Mouse (Mus musculus) E14TG2a.4 (cell line): ENCODE data around the gene Oosp1.

Source experiments
- H3K27me3 ChIP-seq: 2 replicates; pipeline ENCODE4 v1.6.1; 2014; ENCODE audit warnings: low read length, control low read depth; ENCODE audit not compliant: insufficient read depth
- H3K36me3 ChIP-seq: 2 replicates; pipeline ENCODE4 v1.6.1; 2014; ENCODE audit warnings: low read length, control low read depth; ENCODE audit not compliant: insufficient read depth
- H3K4me1 ChIP-seq: replicated peaks from 2 replicates; pipeline ENCODE4 v1.6.1; 2014; ENCODE audit warnings: low read depth, low read length, control low read depth
- H3K4me3 ChIP-seq: replicated peaks from 2 replicates; pipeline ENCODE4 v1.5.1; 2014; ENCODE audit warnings: mild to moderate bottlenecking, low read length
- H3K9me3 ChIP-seq: 2 replicates; pipeline ENCODE4 v1.6.1; 2014; ENCODE audit warnings: low read length, control low read depth
- CTCF ChIP-seq: conservative IDR thresholded peaks from 2 replicates; pipeline ENCODE4 v1.5.1; 2014; ENCODE audit warnings: low read length
- NANOG ChIP-seq: IDR thresholded peaks from 2 replicates; pipeline ENCODE4 v1.6.1; 2014; ENCODE audit warnings: borderline replicate concordance, low read length, mixed read lengths
- POU5F1 ChIP-seq: IDR thresholded peaks from 2 replicates; pipeline ENCODE4 v1.6.1; 2014; ENCODE audit warnings: low read length, borderline replicate concordance

Oosp1 gene

DNA sequence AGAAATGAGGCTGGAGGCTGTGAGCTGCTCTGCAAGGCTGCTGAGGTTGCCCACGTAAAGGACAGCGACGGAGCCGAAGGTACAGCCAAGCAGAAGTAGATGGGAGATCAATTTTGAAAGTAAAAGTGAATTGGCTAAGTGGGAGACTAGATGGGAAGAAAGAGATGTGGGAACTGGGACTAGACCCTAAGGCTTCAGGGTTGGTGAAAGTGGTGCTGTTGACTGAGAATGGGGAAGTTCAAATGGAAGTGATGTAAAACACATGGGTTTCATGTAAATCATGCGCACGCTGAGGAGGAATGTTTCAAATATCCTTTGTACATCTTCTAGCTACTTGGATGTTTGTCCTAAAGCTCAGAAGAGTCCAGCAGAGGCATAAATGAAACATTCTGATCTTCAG, 7.4 kb upstream of the Oosp1 start:
- no peaks in the 10 kb centered on the region for H3K27me3 ChIP-seq
- no peak overlapping the region for H3K4me3 ChIP-seq
- H3K36me3 ChIP-seq = no peaks in the 10 kb centered on the region
- H3K4me1 ChIP-seq = no peaks in the 10 kb centered on the region
- no peaks in the 10 kb centered on the region for H3K9me3 ChIP-seq
- TF ChIP-seq POU5F1 = no peak
- no peak for TF ChIP-seq NANOG
- no peak for TF ChIP-seq CTCF

DNA sequence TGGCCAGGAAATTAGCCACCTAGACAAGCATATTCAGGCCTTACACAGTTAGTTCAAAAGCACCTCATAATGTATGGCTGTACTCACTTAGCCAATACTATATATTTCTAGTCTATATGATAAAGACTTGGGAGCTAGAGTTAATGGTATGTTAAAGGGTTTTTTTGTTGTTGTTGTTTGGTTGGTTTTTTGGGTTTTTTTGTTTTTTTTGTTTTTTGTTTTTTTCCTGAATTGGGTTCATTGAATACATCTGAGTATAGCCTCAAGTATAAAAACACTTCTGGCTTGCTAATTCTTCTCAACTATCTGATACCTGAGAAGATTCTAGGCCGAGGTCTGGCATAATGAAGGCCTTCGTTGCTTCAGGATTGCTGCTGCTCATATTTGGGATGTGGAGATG, 5.8 kb upstream of the Oosp1 start, which contains the start of gene Oosp3:
Oosp3 (plus strand) TSS at position 301 of the 400 bp plus-strand sequence.
- no peak for TF ChIP-seq POU5F1
- no peak for TF ChIP-seq CTCF
- no peak for TF ChIP-seq NANOG
- H3K36me3 ChIP-seq = no peaks in the 10 kb centered on the region
- H3K4me3 ChIP-seq = no peak within 1 kb of the TSS
- no peaks in the 10 kb centered on the region for H3K27me3 ChIP-seq
- no peaks in the 10 kb centered on the region for H3K9me3 ChIP-seq
- H3K4me1 ChIP-seq = no peaks in the 10 kb centered on the region

DNA sequence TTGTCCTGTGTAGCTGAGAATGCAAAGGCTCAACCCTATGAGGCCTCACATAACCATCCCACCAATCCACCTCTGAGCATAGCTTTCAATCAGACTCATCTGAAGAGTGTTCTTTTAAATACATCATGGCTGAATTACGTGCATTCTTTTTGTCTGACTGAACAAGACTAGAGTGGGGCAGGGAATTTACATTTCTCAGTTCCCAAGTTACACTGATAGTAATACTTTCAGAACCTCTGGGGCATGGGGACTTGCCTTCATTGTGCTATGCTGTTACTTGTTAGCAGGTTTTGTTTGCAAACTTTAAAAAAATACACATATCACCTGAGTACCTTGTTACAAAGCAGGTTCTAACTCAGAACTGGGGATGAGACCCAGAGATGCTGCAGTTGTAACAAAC, 504 bp upstream of the Oosp1 start:
- Histone ChIP-seq H3K4me1 (no peaks in the 10 kb centered on the region), H3K36me3 (no peaks in the 10 kb centered on the region), H3K4me3 (no peak overlapping the region), H3K9me3 (no peaks in the 10 kb centered on the region), H3K27me3 (no peaks in the 10 kb centered on the region)
- no peak for TF ChIP-seq NANOG
- no peak for TF ChIP-seq CTCF
- no peak for TF ChIP-seq POU5F1

DNA sequence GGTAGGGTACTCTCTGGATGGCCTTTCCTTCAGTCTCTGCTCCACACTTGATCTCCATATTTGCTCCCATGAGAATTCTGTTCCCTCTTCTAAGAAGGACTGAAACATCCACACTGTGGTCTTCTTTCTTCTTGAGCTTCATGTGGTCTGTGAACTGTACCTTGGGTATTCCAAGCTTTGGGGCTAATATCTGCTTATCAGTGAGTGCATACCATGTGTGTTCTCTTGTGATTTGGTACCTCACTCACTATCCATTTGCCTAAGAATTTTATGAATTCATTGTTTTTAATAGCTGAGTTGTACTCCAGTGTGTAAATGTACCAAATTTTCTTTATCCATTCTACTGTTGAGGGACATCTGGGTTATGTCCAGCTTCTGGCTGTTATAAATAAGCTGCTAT, 29.4 kb downstream of the Oosp1 start:
- Histone ChIP-seq H3K36me3 (no peaks in the 10 kb centered on the region), H3K4me3 (no peak overlapping the region), H3K9me3 (no peaks in the 10 kb centered on the region), H3K27me3 (no peaks in the 10 kb centered on the region), H3K4me1 (no peaks in the 10 kb centered on the region)
- TF ChIP-seq NANOG (no peak), CTCF (no peak), POU5F1 (no peak)

DNA sequence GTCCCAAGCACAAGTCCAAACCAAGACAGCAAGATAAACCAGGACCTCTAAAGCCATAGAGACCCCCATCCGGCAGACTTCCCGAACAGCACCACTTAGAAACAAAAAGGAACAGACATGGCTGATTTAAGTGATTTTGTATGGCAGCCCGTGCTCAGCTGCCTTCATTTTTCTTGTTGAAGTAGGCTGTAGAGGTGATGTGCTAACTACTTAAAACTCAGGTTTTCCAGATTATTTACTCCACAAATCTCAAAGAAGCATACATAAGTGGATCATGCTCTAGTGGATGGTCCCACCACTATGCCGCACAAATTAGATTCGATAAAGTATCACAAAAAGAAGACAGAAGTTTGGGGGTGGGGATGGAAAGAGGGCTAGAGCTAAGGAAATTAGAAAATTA, 30.5 kb downstream of the Oosp1 start, which contains the start of gene Oosp2:
Oosp2 (minus strand) TSS at position 101 of the 400 bp plus-strand sequence.
- Histone ChIP-seq H3K9me3 (no peaks in the 10 kb centered on the region), H3K27me3 (no peaks in the 10 kb centered on the region), H3K4me3 (no peak within 1 kb of the TSS), H3K36me3 (no peaks in the 10 kb centered on the region), H3K4me1 (no peaks in the 10 kb centered on the region)
- no peak for TF ChIP-seq NANOG
- no peak for TF ChIP-seq CTCF
- no peak for TF ChIP-seq POU5F1

DNA sequence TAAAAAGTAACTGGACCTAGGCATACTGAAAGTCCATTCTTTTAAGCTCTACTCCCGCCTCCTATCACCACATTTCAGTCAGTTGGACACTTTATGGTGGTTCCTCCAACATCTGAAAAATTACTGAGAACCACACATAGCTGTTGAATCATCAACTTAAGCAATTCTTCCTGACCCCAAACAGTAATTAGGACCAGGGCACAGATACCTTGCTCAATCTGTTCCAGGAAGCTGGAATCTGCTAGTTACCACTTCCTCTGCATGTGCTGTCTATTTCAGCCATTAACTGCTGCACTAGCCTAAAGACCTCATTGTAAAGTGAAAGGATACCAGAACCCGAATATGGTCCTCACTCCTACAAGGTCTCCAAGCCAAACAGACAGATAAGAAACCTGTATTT, 31.8 kb downstream of the Oosp1 start:
- Histone ChIP-seq H3K36me3 (no peaks in the 10 kb centered on the region), H3K4me1 (no peaks in the 10 kb centered on the region), H3K27me3 (no peaks in the 10 kb centered on the region), H3K4me3 (no peak overlapping the region), H3K9me3 (no peaks in the 10 kb centered on the region)
- TF ChIP-seq NANOG (no peak), CTCF (no peak), POU5F1 (no peak)

DNA sequence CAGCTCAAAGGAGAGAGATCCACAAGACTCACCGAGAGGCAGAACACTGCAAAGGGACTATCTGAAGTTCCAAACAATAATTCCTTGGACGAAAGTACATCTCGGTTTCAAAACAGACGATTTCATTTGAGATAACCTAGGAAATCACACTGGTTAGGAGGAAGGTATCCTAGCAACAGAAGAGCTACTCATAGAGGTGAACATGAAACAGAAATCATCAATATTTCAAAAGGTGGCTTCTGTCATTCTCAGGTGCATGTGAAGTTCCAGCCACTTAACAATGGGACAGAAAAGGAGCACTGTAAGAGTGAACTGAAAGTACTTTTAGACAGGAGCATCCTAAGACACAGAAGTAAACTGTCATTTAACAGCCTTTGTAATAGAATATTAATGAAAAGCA, 41.4 kb downstream of the Oosp1 start:
- Histone ChIP-seq H3K36me3 (no peaks in the 10 kb centered on the region), H3K4me1 (no peaks in the 10 kb centered on the region), H3K27me3 (no peaks in the 10 kb centered on the region), H3K4me3 (no peak overlapping the region), H3K9me3 (no peaks in the 10 kb centered on the region)
- no peak for TF ChIP-seq POU5F1
- TF ChIP-seq CTCF = no peak
- TF ChIP-seq NANOG = no peak

DNA sequence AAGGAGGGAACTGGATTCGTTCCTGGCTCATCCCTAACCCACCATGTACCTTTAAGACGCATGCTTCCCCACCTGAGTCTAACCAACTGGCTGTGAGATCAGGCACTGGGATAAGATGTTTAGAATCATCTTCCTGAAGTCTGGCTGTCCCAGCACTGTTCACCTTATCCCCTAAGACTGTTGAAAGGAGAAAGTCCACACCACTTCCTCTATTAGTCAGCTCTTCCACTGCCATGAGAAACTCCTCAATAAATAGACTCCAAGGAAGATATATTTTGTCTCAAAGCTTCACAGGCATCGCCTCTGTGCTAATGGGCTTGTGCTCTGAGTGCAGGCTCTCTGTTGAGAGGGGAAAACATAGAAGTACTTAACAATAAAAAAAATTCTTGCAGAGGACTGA, 44.8 kb downstream of the Oosp1 start:
- TF ChIP-seq POU5F1 (no peak), CTCF (no peak), NANOG (no peak)
- H3K4me1 ChIP-seq = no peaks in the 10 kb centered on the region
- no peaks in the 10 kb centered on the region for H3K27me3 ChIP-seq

DNA sequence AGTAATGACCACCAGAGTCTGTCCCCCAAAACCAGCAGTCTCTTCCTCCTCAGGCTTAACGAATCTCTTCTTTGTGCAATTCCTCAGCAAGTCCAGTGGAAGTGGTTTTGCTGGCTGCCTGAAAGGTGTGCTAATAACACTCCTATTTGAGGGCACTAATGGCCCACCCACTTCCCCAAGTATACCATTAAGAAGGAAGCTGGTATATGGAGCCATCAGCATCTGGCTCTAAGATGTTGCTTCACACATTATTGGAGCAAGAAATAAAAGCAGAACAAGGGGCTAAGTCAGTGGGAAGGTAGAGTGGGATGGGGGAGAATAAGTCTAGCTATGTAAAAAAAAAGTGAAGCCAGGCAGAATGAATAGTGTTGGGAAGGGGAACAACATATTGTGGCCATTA, 50.2 kb downstream of the Oosp1 start, which contains the start of gene Ms4a3:
Ms4a3 (minus strand) TSS at position 120 of the 400 bp plus-strand sequence.
- Histone ChIP-seq H3K4me3 (no peak within 1 kb of the TSS), H3K9me3 (no peaks in the 10 kb centered on the region), H3K36me3 (no peaks in the 10 kb centered on the region), H3K4me1 (no peaks in the 10 kb centered on the region), H3K27me3 (no peaks in the 10 kb centered on the region)
- TF ChIP-seq NANOG (no peak), CTCF (no peak), POU5F1 (no peak)

More for the DNA sequence above, 44.8 kb downstream of the Oosp1 start:
- H3K9me3 ChIP-seq = no peaks in the 10 kb centered on the region
- H3K4me3 ChIP-seq = no peak overlapping the region
- H3K36me3 ChIP-seq = no peaks in the 10 kb centered on the region
